Mouse (Mus musculus) liver, embryonic 14.5 days (tissue): ENCODE results near the gene Gm5346.

Experiments
- CTCF ChIP-seq: IDR thresholded peaks from 2 replicates; pipeline ENCODE4 v1.5.1; 2016; ENCODE audit warnings: antibody characterized with exemption, low read depth, control low read depth
- EP300 ChIP-seq: IDR thresholded peaks from 2 replicates; pipeline ENCODE4 v1.6.1; 2016; ENCODE audit warnings: antibody characterized with exemption, low read depth

GRCm38 (mm10) chr8:43616046-43616445, 11.0 kb downstream of the Gm5346 start:
- TF ChIP-seq CTCF (no peak), EP300 (no peak)
